Mouse (Mus musculus) bone marrow macrophage, adult 2 months (primary cell): ENCODE results near the gene Lix1l. TPM values are rescaled to one million over a fixed set of nuclear protein-coding genes. Genes with fewer than 3 reads are reported as not detected.

Source experiments
- H3K27ac ChIP-seq: 2 replicates; pipeline ENCODE4 v1.5.1; 2012; ENCODE audit warnings: low read depth, low read length; ENCODE audit not compliant: insufficient read depth
- H3K4me1 ChIP-seq: 2 replicates; pipeline ENCODE4 v1.6.1; 2012; ENCODE audit warnings: low read length; ENCODE audit not compliant: control insufficient read depth, insufficient read depth
- H3K4me3 ChIP-seq: 2 replicates; pipeline ENCODE4 v1.5.1; 2012; ENCODE audit warnings: mild to moderate bottlenecking, low read length, moderate library complexity; ENCODE audit not compliant: insufficient read depth
- CTCF ChIP-seq: IDR thresholded peaks from 2 replicates; pipeline ENCODE4 v1.5.1; 2012; ENCODE audit warnings: low read depth, mild to moderate bottlenecking, low read length, moderate library complexity
- POLR2A ChIP-seq: IDR thresholded peaks from 2 replicates; pipeline ENCODE4 v1.6.1; 2012; ENCODE audit warnings: mild to moderate bottlenecking, low read depth, low read length, borderline replicate concordance
- polyA plus RNA-seq: library from polyadenylated mRNA; stranded (reverse); fragments of >200 nt; gene quantifications from 2 replicates; pipeline ENCODE4 v1.2.4, GENCODE M21; 2012; ENCODE audit not compliant: missing spikeins, insufficient read depth, insufficient read length

The Lix1l gene
- polyA plus RNA-seq, 1 experiment = 23.4 TPM

- H3K4me3 ChIP-seq = no peak overlapping the region
- no peak for TF ChIP-seq CTCF
- no peak for TF ChIP-seq POLR2A
- H3K27ac ChIP-seq = peak overlapping the region; percentile 100
- H3K4me1 ChIP-seq = peaks cover 72% of the 10 kb centered on the region
Observed at GRCm38 (mm10) chr3:96566661-96567450, 34.1 kb upstream of the Lix1l start.

- Histone ChIP-seq H3K27ac (no peak overlapping the region), H3K4me1 (peaks cover 67% of the 10 kb centered on the region), H3K4me3 (no peak overlapping the region)
- TF ChIP-seq CTCF (no peak), POLR2A (no peak)
Observed at GRCm38 (mm10) chr3:96568605-96569004, 32.3 kb upstream of the Lix1l start.

- peaks cover 58% of the 10 kb centered on the region for H3K4me1 ChIP-seq
- TF ChIP-seq POLR2A (no peak), CTCF (no peak)
- H3K27ac ChIP-seq = no peak overlapping the region
- no peak overlapping the region for H3K4me3 ChIP-seq
Observed at GRCm38 (mm10) chr3:96569506-96569905, 31.4 kb upstream of the Lix1l start.

GRCm38 (mm10) chr3:96569966-96570605, 30.9 kb upstream of the Lix1l start:
- TF ChIP-seq POLR2A (no peak), CTCF (no peak)
- Histone ChIP-seq H3K4me1 (peaks cover 59% of the 10 kb centered on the region), H3K4me3 (no peak overlapping the region), H3K27ac (peak overlapping the region; percentile 86)

GRCm38 (mm10) chr3:96570643-96571042, 30.3 kb upstream of the Lix1l start:
- no peak for TF ChIP-seq CTCF
- no peak for TF ChIP-seq POLR2A
- peaks cover 59% of the 10 kb centered on the region for H3K4me1 ChIP-seq
- H3K4me3 ChIP-seq = no peak overlapping the region
- H3K27ac ChIP-seq = peak overlapping the region; percentile 86

DNA sequence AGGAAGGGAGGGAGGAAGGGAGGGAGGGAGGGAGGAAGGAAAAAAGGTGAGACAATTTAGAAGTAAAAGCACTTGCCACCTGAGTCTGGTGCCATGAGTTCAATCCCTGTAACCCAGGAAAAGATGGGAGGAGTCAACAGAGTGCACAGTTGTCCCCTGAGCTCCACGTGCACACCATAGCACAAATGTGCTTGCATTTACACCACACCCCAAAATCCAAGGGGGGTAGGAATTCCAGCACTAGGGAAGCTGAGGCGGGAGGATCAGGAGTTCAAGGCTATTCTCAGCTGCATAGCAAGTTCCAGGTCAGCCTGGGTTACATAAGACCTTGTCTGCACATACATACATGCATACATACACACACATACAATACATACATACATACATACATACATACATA, 29.6 kb upstream of the Lix1l start:
- Histone ChIP-seq H3K4me1 (peaks cover 56% of the 10 kb centered on the region), H3K4me3 (no peak overlapping the region), H3K27ac (peak overlapping the region; percentile 86)
- TF ChIP-seq CTCF (no peak), POLR2A (no peak)

GRCm38 (mm10) chr3:96571896-96572698, 28.9 kb upstream of the Lix1l start:
- Histone ChIP-seq H3K27ac (peak overlapping the region; percentile 86), H3K4me1 (peaks cover 48% of the 10 kb centered on the region), H3K4me3 (no peak overlapping the region)
- TF ChIP-seq POLR2A (no peak), CTCF (no peak)

- no peak overlapping the region for H3K4me3 ChIP-seq
- peaks cover 49% of the 10 kb centered on the region for H3K4me1 ChIP-seq
- TF ChIP-seq CTCF (no peak), POLR2A (no peak)
- H3K27ac ChIP-seq = no peak overlapping the region
Observed at GRCm38 (mm10) chr3:96573611-96574511, 27.1 kb upstream of the Lix1l start.
